Mouse (Mus musculus) CH12.LX (cell line): Measurements from ENCODE around the gene Zfp575.
"Not testable (repeated sequence)": the region's sequence is repeated elsewhere in the genome, so short reads cannot be mapped to it uniquely, and the experiment has no call there.

ENCODE experiments used
- CTCF ChIP-seq, 2 experiments: IDR thresholded peaks in 1 of 2; conservative IDR thresholded peaks in 1 of 2; 2 replicates each; pipeline ENCODE4 v1.5.1; 2011 to 2012; ENCODE audit warnings: low read depth in 2 of 2, low read length in 2 of 2, improper control_type of control experiment in 1 of 2, inconsistent platforms in 1 of 2, mild to moderate bottlenecking in 1 of 2, moderate library complexity in 1 of 2
- EP300 ChIP-seq: IDR thresholded peaks from 2 replicates; pipeline ENCODE4 v1.6.1; 2011; ENCODE audit warnings: low read length, improper control_type of control experiment
- MAX ChIP-seq: IDR thresholded peaks from 2 replicates; pipeline ENCODE4 v1.6.1; 2011; ENCODE audit warnings: low read length, improper control_type of control experiment
- MXI1 ChIP-seq: IDR thresholded peaks from 2 replicates; pipeline ENCODE4 v1.6.1; 2011; ENCODE audit warnings: mild to moderate bottlenecking, low read depth, low read length, improper control_type of control experiment
- POLR2A ChIP-seq: IDR thresholded peaks from 2 replicates; pipeline ENCODE4 v1.6.1; 2011; ENCODE audit warnings: low read depth, mild to moderate bottlenecking, improper control_type of control experiment, low read length
- POLR2AphosphoS2 ChIP-seq: IDR thresholded peaks from 2 replicates; pipeline ENCODE4 v1.6.1; 2011; ENCODE audit warnings: low read depth, low read length, improper control_type of control experiment
- TCF12 ChIP-seq: IDR thresholded peaks from 2 replicates; pipeline ENCODE4 v1.6.1; 2014; ENCODE audit warnings: low read depth, mild to moderate bottlenecking, inconsistent platforms, low read length, improper control_type of control experiment
- UBTF ChIP-seq: IDR thresholded peaks from 2 replicates; pipeline ENCODE4 v1.6.1; 2012; ENCODE audit warnings: low read depth, mild to moderate bottlenecking, inconsistent platforms, low read length, improper control_type of control experiment, moderate library complexity
- ZNF384 ChIP-seq: IDR thresholded peaks from 2 replicates; pipeline ENCODE4 v1.6.1; 2012; ENCODE audit warnings: low read depth, low read length, improper control_type of control experiment, inconsistent platforms

GRCm38 (mm10) chr7:24618374-24618773 is 30.9 kb upstream of the Zfp575 start:
- not testable (repeated sequence) for TF ChIP-seq UBTF; CTCF (conservative IDR thresholded peaks at IDR 0.05 in 1 of 2, IDR thresholded peaks at IDR 0.05 in 1 of 2; ENCODE audit: low read depth in 2 of 2, low read length in 2 of 2); MXI1; EP300; ZNF384; MAX; TCF12; POLR2AphosphoS2; POLR2A
